ENCODE assay signal across 8 mouse cellular contexts in the genomic region with DNA sequence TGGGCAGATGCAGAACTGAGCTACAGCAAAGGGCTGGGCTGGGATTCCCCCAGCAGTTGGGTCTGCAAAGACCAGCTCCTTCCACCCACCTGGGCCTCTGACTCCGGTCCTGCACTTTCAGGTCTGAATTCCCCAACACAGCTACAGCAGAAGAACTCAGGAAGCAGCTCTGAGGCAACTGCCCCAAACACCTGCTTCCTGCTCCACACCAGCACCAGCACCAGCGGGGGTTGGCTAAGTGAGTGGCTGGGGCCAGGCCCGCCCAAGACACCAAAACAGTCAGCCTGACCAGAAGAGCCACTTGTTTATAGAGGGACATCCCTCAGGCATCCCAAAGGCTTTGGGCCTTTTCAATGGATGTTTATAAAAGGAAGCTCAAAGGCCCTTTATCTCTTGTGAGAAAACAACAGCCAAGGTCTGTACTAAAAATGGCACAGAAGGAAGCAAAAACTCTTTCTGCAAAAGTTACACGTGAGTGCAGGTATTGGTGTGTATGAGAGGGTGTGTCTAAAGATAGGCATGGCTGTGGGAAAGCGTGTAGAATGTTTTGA. TPM values are rescaled to one million over a fixed set of nuclear protein-coding genes. Genes with fewer than 3 reads are reported as not detected.
DNase-seq lines count a peak whose midpoint lies in the region; ATAC-seq and TF ChIP-seq lines count a peak whose summit lies in the region.

No protein-coding gene starts in this region.

- intact Hi-C loops in heart, adult 2 months (cut with DNase I) = no loop called here

- no peaks in the 10 kb centered on the region for H3K9me3 ChIP-seq in limb, embryonic 10.5 days (replicated peaks)
- no peaks in the 10 kb centered on the region for H3K9me3 ChIP-seq in forebrain, embryonic 12.5 days

- peaks cover 2% of the 10 kb centered on the region; the same call in 1 of the 2 replicates for H3K36me3 ChIP-seq in heart, adult 2 months (ENCODE audit: control insufficient read depth, insufficient read depth, low read length)
- H3K36me3 ChIP-seq in limb, embryonic 10.5 days = no peaks in the 10 kb centered on the region
- H3K36me3 ChIP-seq in forebrain, embryonic 12.5 days (replicated peaks) = no peaks in the 10 kb centered on the region; the same call in 1 of the 2 replicates

- no peak for TF ChIP-seq EP300 in heart, adult 2 months (IDR thresholded peaks at IDR 0.05; ENCODE audit: insufficient read depth, low read depth, low read length)

- H3K27ac ChIP-seq in heart, adult 2 months = peak overlapping the region; percentile 40
- H3K27ac ChIP-seq in bone marrow, adult 2 months (ENCODE audit: control insufficient read depth, insufficient read depth, low read depth, low read length, poor library complexity) = peak overlapping the region; percentile 88
- peak overlapping the region; percentile 36 for H3K27ac ChIP-seq in limb, embryonic 10.5 days
- H3K27ac ChIP-seq in forebrain, embryonic 12.5 days = no peak overlapping the region; the same call in 1 of the 2 replicates

- no peak for TF ChIP-seq CTCF in heart, adult 2 months (IDR thresholded peaks at IDR 0.05)
- no peak for TF ChIP-seq CTCF in bone marrow, adult 2 months (IDR thresholded peaks at IDR 0.05; ENCODE audit: control insufficient read depth, insufficient read depth, low read length)

- TF ChIP-seq POLR2A in heart, adult 2 months (IDR thresholded peaks at IDR 0.05; ENCODE audit: insufficient read depth, low read depth, low read length) = 0 out of 2 replicates have a peak, but pooled peaks have one; percentile 18
- TF ChIP-seq POLR2A in bone marrow, adult 2 months (IDR thresholded peaks at IDR 0.05; ENCODE audit: borderline replicate concordance, control insufficient read depth, low read depth, low read length) = peak; percentile 38; the same call in 1 of the 2 replicates

- no peak overlapping the region for H3K4me3 ChIP-seq in heart, adult 2 months
- H3K4me3 ChIP-seq in bone marrow, adult 2 months (replicated peaks; ENCODE audit: control insufficient read depth, low read depth, low read length) = peak overlapping the region; percentile 78
- H3K4me3 ChIP-seq in limb, embryonic 10.5 days = no peak overlapping the region
- no peak overlapping the region for H3K4me3 ChIP-seq in forebrain, embryonic 12.5 days (replicated peaks)

- no peaks in the 10 kb centered on the region for H3K79me2 ChIP-seq in heart, adult 2 months (replicated peaks; ENCODE audit: control insufficient read depth, insufficient read depth, low read length)

- WGBS in heart, adult 2 months = 34% methylated on average over 5 of the region's 5 CpGs
- 6% methylated on average over 5 of the region's 5 CpGs for WGBS in bone marrow, adult 2 months
- 54% methylated on average over 5 of the region's 5 CpGs for WGBS in limb, embryonic 10.5 days
- WGBS in forebrain, embryonic 12.5 days = 74% methylated on average over 5 of the region's 5 CpGs

- ATAC-seq in neutrophil, adult 5-6 weeks (ENCODE audit: extremely low read depth, insufficient number of reproducible peaks, low FRiP score, poor library complexity, severe bottlenecking) = peak; percentile 62
- no peak for ATAC-seq in forebrain, embryonic 12.5 days (ENCODE audit: low FRiP score)

- H3K9ac ChIP-seq in heart, adult 2 months (ENCODE audit: low read depth, low read length) = no peak overlapping the region
- no peak overlapping the region for H3K9ac ChIP-seq in forebrain, embryonic 12.5 days

- no peak overlapping the region for H3K4me2 ChIP-seq in forebrain, embryonic 12.5 days

- peak in 1 of 2 experiments; percentile 76 for DNase-seq in heart, adult 2 months
- no peak for DNase-seq in heart, postnatal 4 days
- DNase-seq in limb, embryonic 10.5 days (ENCODE audit: low spot score) = no peak
- no peak for DNase-seq in cerebellum, postnatal 10 days
- DNase-seq in kidney, postnatal 4 days = no peak

- peaks cover 8% of the 10 kb centered on the region for H3K4me1 ChIP-seq in heart, adult 2 months (ENCODE audit: control insufficient read depth, insufficient read depth, low read length)
- H3K4me1 ChIP-seq in bone marrow, adult 2 months (ENCODE audit: control insufficient read depth, insufficient read depth, low read length) = peaks cover 10% of the 10 kb centered on the region
- H3K4me1 ChIP-seq in limb, embryonic 10.5 days = peaks cover 24% of the 10 kb centered on the region
- peaks cover 7% of the 10 kb centered on the region; the same call in 1 of the 2 replicates for H3K4me1 ChIP-seq in forebrain, embryonic 12.5 days

- H3K27me3 ChIP-seq in heart, adult 2 months (ENCODE audit: control insufficient read depth, insufficient read depth, low read length) = no peaks in the 10 kb centered on the region
- H3K27me3 ChIP-seq in limb, embryonic 10.5 days (ENCODE audit: low read depth, poor library complexity, severe bottlenecking) = 0 out of 2 replicates have a peak, but pooled peaks cover 2% of the 10 kb centered on the region
- no peaks in the 10 kb centered on the region for H3K27me3 ChIP-seq in forebrain, embryonic 12.5 days

RNA-seq across cellular contexts. Expression of gene Rassf2, which starts 9.0 kb away (rescaled TPM):
- total RNA-seq in heart, adult 2 months (2021) = 10 to 100 TPM in 1 of 2 experiments, 1 to 10 TPM in 1; 6.8 to 11.5 TPM
- polyA plus RNA-seq in heart, adult 2 months (2012; rRNA removed) = 6.0 and 7.5 TPM in 2 replicates
- 10 to 100 TPM; 13.7 to 15.2 TPM for total RNA-seq in heart, postnatal 4 days (2021)
- 17.9 and 35.7 TPM in 2 replicates for polyA plus RNA-seq in bone marrow, adult 2 months (2011; ENCODE audit: insufficient read depth, insufficient read length, low replicate concordance, missing spikeins)
- 5.5 and 5.9 TPM in 2 replicates for polyA plus RNA-seq in limb, embryonic 10.5 days (2016; fragmentation: Nextera tagmentation; extraction: Ambion mirVana)
- 193 and 210 TPM in 2 replicates for total RNA-seq in neutrophil, adult 5-6 weeks (2017)
- polyA plus RNA-seq in forebrain, embryonic 12.5 days (2016; fragmentation: Nextera tagmentation; extraction: Ambion mirVana) = 27.8 and 34.1 TPM in 2 replicates
